Mouse (Mus musculus): Measurements from ENCODE around the gene Tspan18. TPM values are rescaled to one million over a fixed set of nuclear protein-coding genes. Genes with fewer than 3 reads are reported as not detected.

The Tspan18 gene
- polyA plus RNA-seq, 1 experiment from 2014 or later, result 71.4 TPM

DNA sequence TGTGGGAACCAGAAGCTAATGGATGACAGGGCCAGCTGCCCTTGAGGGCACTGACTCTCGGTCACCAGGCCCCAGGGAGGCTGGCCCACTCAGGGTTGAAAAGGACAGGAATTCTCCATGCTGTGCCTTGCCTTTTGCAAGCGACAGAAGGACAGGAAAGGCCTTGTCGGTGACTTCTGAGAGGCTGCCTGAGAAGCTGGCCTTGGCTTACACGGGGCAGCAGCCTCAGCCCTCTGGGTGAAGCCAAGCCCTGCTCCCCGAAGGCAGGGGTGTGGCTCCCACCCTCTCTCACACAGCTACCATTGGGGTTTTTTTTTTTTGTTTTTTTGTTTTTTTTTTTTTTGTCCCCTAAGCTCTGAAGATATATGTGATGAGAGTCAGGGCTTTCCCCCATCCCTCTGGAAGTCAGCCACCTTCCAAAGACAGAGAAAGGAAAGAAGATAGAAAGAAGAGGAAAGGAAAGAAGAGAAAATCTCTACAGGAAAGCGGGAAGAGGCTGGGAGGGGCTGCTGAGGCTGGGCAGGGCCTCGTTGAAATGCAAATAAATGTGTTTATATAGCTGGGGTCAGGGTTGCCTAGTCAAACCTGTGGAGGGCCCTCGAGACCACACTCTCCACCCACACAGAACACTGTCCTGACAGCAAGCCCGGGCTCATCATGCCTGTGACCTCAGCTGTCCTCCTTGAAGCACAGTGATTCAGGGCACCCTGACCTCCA, 143.4 kb downstream of the Tspan18 start:
- Histone ChIP-seq H3K27ac (ENCODE audit: low read depth, low read length) (peak overlapping the region; percentile 80), H3K36me3 (ENCODE audit: control insufficient read depth, insufficient read depth, low read length) (no peaks in the 10 kb centered on the region), H3K9me3 (ENCODE audit: control insufficient read depth, low read length) (no peaks in the 10 kb centered on the region), H3K27me3 (ENCODE audit: control insufficient read depth, insufficient read depth, low read length) (no peaks in the 10 kb centered on the region), H3K9ac (ENCODE audit: low read depth, low read length) (peak overlapping the region; percentile 43), H3K4me2 (replicated peaks; ENCODE audit: low read depth, low read length) (peak overlapping the region; percentile 55), H3K4me3 (ENCODE audit: low read depth, low read length) (peak overlapping the region; percentile 27), H3K4me1 (replicated peaks; ENCODE audit: control insufficient read depth, insufficient read depth, low read length) (peaks cover 40% of the 10 kb centered on the region)
- ATAC-seq (ENCODE audit: low FRiP score), result peak; percentile 17; the same call in 1 of the 2 replicates
- WGBS, result 6% methylated on average over 9 of the region's 9 CpGs
- DNase-seq (ENCODE audit: low spot score), result peak; percentile 62

DNA sequence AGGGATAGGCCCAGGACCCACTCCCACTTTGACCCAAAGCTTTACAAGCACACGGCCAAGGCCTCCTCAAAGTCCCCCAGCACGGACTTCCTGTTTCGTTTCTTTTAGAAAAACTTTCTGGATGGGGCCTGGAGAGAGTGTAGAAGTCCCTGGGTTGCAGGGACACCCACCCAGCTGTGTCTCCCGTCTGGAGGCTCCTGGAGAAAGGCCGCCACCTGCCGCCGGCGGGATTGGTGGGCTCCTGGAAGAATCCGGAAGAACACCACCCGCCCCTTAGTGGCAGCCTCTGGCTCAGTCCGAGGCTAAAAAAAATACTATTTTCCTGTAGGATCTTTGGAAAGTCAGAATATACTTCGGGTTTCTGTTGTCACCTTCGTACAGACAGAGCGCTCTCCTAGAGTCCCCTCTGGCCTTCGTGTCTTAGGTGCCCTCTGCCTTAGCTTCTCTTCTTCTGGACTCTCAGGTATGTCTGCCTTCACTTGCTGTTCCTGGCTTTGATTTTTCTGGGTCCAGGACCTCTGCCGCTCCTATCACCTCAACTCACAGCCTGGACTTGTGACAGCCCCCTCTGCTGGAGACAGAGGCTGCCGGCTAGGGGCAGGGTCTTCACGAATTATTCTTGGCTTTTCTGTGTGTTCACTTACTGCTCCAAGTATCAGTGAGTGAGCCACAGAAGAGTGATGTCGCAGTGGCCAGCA, 145.4 kb downstream of the Tspan18 start:
- Histone ChIP-seq H3K4me1 (replicated peaks; ENCODE audit: control insufficient read depth, insufficient read depth, low read length) (peaks cover 31% of the 10 kb centered on the region), H3K9me3 (ENCODE audit: control insufficient read depth, low read length) (no peaks in the 10 kb centered on the region), H3K9ac (ENCODE audit: low read depth, low read length) (peak overlapping the region; percentile 94), H3K4me2 (replicated peaks; ENCODE audit: low read depth, low read length) (peak overlapping the region; percentile 55), H3K36me3 (ENCODE audit: control insufficient read depth, insufficient read depth, low read length) (no peaks in the 10 kb centered on the region), H3K27ac (ENCODE audit: low read depth, low read length) (peak overlapping the region; percentile 87), H3K4me3 (ENCODE audit: low read depth, low read length) (peak overlapping the region; percentile 74), H3K27me3 (ENCODE audit: control insufficient read depth, insufficient read depth, low read length) (no peaks in the 10 kb centered on the region)
- WGBS, result 6% methylated on average over 19 of the region's 19 CpGs
- DNase-seq (ENCODE audit: low spot score) (peak; percentile 75), ATAC-seq (ENCODE audit: low FRiP score) (no peak)

GRCm38 (mm10) chr2:93188020-93188760, 146.1 kb downstream of the Tspan18 start:
- peak overlapping the region; percentile 74 for H3K4me3 ChIP-seq (ENCODE audit: low read depth, low read length)
- H3K27me3 ChIP-seq (ENCODE audit: control insufficient read depth, insufficient read depth, low read length), result no peaks in the 10 kb centered on the region
- H3K36me3 ChIP-seq (ENCODE audit: control insufficient read depth, insufficient read depth, low read length), result no peaks in the 10 kb centered on the region
- H3K9ac ChIP-seq (ENCODE audit: low read depth, low read length), result peak overlapping the region; percentile 94
- peak overlapping the region; percentile 87 for H3K27ac ChIP-seq (ENCODE audit: low read depth, low read length)
- peaks cover 26% of the 10 kb centered on the region for H3K4me1 ChIP-seq (replicated peaks; ENCODE audit: control insufficient read depth, insufficient read depth, low read length)
- H3K9me3 ChIP-seq (ENCODE audit: control insufficient read depth, low read length), result no peaks in the 10 kb centered on the region
- peak overlapping the region; percentile 55 for H3K4me2 ChIP-seq (replicated peaks; ENCODE audit: low read depth, low read length)
- under 1% methylated on average over 52 of the region's 53 CpGs for WGBS
- peak; percentile 67 for DNase-seq (ENCODE audit: low spot score)
- ATAC-seq (ENCODE audit: low FRiP score), result no peak

- H3K36me3 ChIP-seq (ENCODE audit: control insufficient read depth, insufficient read depth, low read length), result no peaks in the 10 kb centered on the region
- under 1% methylated on average over 53 of the region's 69 CpGs for WGBS
- peak within 1 kb of the TSS; percentile 74 for H3K4me3 ChIP-seq (ENCODE audit: low read depth, low read length)
- H3K27ac ChIP-seq (ENCODE audit: low read depth, low read length), result peak within 1 kb of the TSS; percentile 87
- H3K9ac ChIP-seq (ENCODE audit: low read depth, low read length), result peak within 1 kb of the TSS; percentile 94
- H3K4me2 ChIP-seq (replicated peaks; ENCODE audit: low read depth, low read length), result peak within 1 kb of the TSS; percentile 55
- no peaks in the 10 kb centered on the region for H3K9me3 ChIP-seq (ENCODE audit: control insufficient read depth, low read length)
- ATAC-seq (ENCODE audit: low FRiP score), result peak; percentile 86
- peaks cover 24% of the 10 kb centered on the region for H3K4me1 ChIP-seq (replicated peaks; ENCODE audit: control insufficient read depth, insufficient read depth, low read length)
- no peaks in the 10 kb centered on the region for H3K27me3 ChIP-seq (ENCODE audit: control insufficient read depth, insufficient read depth, low read length)
- DNase-seq (ENCODE audit: low spot score), result peak; percentile 91
These were observed 146.8 kb downstream of the Tspan18 start, which contains the start of gene Trp53i11 for GRCm38 (mm10) chr2:93187323-93187996. Trp53i11 (plus strand) TSS chr2:93187548.

DNA sequence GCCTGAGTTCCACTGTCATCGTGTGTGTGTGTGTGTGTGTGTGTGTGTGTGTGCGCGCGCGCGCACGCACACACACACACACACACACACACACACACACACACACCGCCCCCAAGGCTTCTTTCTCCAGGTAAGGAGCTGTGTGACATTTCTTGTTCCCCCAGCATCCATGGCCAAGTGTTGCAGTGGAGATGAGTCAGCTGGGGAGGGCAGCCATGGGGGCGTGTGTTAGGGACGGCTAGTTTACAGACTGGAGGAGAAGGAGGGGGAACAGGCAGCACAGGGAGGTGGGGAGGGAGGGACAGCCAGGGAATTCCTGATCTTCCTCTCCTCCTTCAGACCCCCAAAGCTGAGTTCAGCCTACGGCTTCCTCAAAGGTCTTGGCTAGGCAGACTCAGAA, 151.4 kb downstream of the Tspan18 start:
- 59% methylated on average over 5 of the region's 11 CpGs for WGBS
- H3K4me1 ChIP-seq (replicated peaks; ENCODE audit: control insufficient read depth, insufficient read depth, low read length), result peaks cover 20% of the 10 kb centered on the region
- H3K9me3 ChIP-seq (ENCODE audit: control insufficient read depth, low read length), result no peaks in the 10 kb centered on the region
- no peak overlapping the region for H3K4me3 ChIP-seq (ENCODE audit: low read depth, low read length)
- no peak for DNase-seq (ENCODE audit: low spot score)
- no peak overlapping the region for H3K4me2 ChIP-seq (replicated peaks; ENCODE audit: low read depth, low read length)
- no peak overlapping the region for H3K27ac ChIP-seq (ENCODE audit: low read depth, low read length)
- H3K27me3 ChIP-seq (ENCODE audit: control insufficient read depth, insufficient read depth, low read length), result no peaks in the 10 kb centered on the region; the same call in 1 of the 2 replicates
- no peaks in the 10 kb centered on the region for H3K36me3 ChIP-seq (ENCODE audit: control insufficient read depth, insufficient read depth, low read length)
- ATAC-seq (ENCODE audit: low FRiP score), result no peak
- no peak overlapping the region for H3K9ac ChIP-seq (ENCODE audit: low read depth, low read length)

DNA sequence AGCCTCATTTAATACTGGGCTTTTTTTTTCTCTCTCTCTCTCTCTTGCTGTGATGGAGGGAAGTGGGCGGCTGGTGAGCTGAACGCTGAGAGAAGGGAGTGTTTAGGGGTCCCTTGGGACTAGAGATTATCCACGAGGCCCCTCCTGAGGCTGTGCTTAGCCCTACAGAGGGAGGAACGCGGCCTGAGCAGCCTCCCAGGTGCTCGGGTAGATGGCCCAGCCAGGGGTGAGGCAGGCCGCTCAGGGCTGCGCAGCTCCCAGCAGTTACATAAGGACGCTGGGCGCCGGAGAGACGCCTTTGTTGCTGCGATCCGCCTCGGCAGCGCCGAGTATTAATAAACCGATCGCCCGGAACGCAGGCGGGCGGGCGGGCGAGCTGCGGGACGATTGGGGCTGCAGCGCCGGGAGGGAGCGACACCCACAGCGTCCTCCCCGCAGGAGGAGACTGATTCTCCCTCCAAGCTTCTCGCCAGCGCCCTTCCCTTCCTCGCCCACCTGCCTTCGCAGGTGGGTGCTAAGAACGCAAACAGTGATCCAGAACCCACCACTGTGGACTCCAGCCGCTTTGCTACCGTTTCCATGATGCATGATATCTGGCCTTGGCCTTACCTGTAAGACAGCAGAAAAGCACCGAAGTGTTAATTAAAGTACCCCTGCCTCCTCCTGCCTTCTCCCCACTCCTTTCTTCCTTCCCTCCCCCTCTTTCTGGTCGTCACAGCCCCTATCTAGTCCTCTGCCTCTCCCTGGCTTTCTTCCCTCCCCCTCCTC, 154.0 kb downstream of the Tspan18 start:
- Histone ChIP-seq H3K27ac (ENCODE audit: low read depth, low read length) (peak overlapping the region; percentile 67), H3K4me2 (replicated peaks; ENCODE audit: low read depth, low read length) (peak overlapping the region; percentile 60), H3K27me3 (ENCODE audit: control insufficient read depth, insufficient read depth, low read length) (no peaks in the 10 kb centered on the region; the same call in 1 of the 2 replicates), H3K36me3 (ENCODE audit: control insufficient read depth, insufficient read depth, low read length) (no peaks in the 10 kb centered on the region), H3K4me3 (ENCODE audit: low read depth, low read length) (peak overlapping the region; percentile 23), H3K9me3 (ENCODE audit: control insufficient read depth, low read length) (no peaks in the 10 kb centered on the region), H3K9ac (ENCODE audit: low read depth, low read length) (peak overlapping the region; percentile 62), H3K4me1 (replicated peaks; ENCODE audit: control insufficient read depth, insufficient read depth, low read length) (peaks cover 38% of the 10 kb centered on the region)
- WGBS, result 1% methylated on average over 37 of the region's 41 CpGs
- DNase-seq (ENCODE audit: low spot score) (peak; percentile 64), ATAC-seq (ENCODE audit: low FRiP score) (no peak)

DNA sequence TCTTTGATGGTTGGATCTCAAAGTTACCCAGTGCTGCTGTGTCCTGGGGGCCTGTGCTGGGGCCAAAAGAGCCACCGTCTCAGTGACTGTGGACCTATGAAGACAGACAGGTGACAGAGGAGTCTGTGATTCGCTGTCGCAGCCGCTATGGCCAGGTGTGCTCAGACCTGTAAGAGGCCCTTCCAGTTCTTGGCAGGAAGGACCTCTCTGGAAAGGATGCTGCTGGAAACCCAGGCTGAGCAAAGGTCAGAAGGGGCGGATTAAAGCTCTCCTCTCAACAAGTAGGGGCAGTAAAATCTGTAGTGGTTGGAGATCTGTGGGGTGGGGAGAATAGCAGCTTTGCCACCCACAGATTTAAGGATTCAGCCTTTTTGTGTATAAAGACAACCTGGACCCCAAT, 154.7 kb downstream of the Tspan18 start:
- no peaks in the 10 kb centered on the region for H3K9me3 ChIP-seq (ENCODE audit: control insufficient read depth, low read length)
- peak overlapping the region; percentile 62; the same call in 1 of the 2 replicates for H3K9ac ChIP-seq (ENCODE audit: low read depth, low read length)
- WGBS, result 60% methylated on average over 5 of the region's 5 CpGs
- peak overlapping the region; percentile 67; the same call in 1 of the 2 replicates for H3K27ac ChIP-seq (ENCODE audit: low read depth, low read length)
- no peak for ATAC-seq (ENCODE audit: low FRiP score)
- H3K27me3 ChIP-seq (ENCODE audit: control insufficient read depth, insufficient read depth, low read length), result no peaks in the 10 kb centered on the region; the same call in 1 of the 2 replicates
- peak overlapping the region; percentile 60; the same call in 1 of the 2 replicates for H3K4me2 ChIP-seq (replicated peaks; ENCODE audit: low read depth, low read length)
- peaks cover 42% of the 10 kb centered on the region for H3K4me1 ChIP-seq (replicated peaks; ENCODE audit: control insufficient read depth, insufficient read depth, low read length)
- H3K4me3 ChIP-seq (ENCODE audit: low read depth, low read length), result no peak overlapping the region
- no peak for DNase-seq (ENCODE audit: low spot score)
- no peaks in the 10 kb centered on the region for H3K36me3 ChIP-seq (ENCODE audit: control insufficient read depth, insufficient read depth, low read length)

Measured in hindbrain, embryonic 11.5 days (tissue).